18 mouse cellular contexts compared by ENCODE assay signal in the genomic region with DNA sequence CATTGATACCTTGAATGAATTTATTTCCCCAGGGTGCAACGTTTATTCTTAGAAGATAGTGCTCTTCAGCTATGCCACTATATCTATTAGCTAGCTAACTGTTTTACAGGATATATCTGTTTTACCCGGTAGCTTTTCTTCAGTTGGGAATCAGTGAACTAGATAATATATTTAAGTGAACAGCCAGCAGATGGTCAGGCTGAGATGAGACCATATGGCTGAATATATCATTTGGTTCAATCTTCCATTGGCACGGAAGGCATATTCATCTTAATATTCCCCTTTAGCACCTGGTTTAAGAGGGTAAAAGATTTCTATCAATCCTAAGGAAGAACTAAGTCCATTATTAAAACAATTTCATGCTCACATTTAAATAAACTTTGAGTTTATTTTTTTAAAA.
DNase-seq lines count a peak whose midpoint lies in the region; ATAC-seq and TF ChIP-seq lines count a peak whose summit lies in the region.
"Had no signal": no experiment of that assay in that cellular context is flagged by ENCODE, and none has a peak within 500 bp of the region (broad histone marks: within the 10 kb centered on the region; RNA-seq: fewer than 3 reads in every experiment).

No protein-coding gene starts in this region.

- no peak for TF ChIP-seq CTCF in brain, embryonic 14.5 days (IDR thresholded peaks at IDR 0.05; ENCODE audit: borderline replicate concordance, extremely low read depth, insufficient read depth, insufficient read length)

- 69% methylated on average over 3 of the region's 3 CpGs for WGBS in forebrain, embryonic 14.5 days
- WGBS in forebrain, embryonic 15.5 days, result 72% methylated on average over 3 of the region's 3 CpGs

- H3K4me1 ChIP-seq in forebrain, embryonic 14.5 days (ENCODE audit: control insufficient read depth, insufficient read depth, low read length), result no peaks in the 10 kb centered on the region
- no peaks in the 10 kb centered on the region for H3K4me1 ChIP-seq in forebrain, embryonic 15.5 days
- H3K4me1 ChIP-seq: embryonic facial prominence, embryonic 13.5 days; forebrain, embryonic 12.5 days; heart, embryonic 10.5 days; hindbrain, embryonic 12.5 days; intestine, embryonic 15.5 days had no signal

- H3K36me3 ChIP-seq in forebrain, embryonic 14.5 days (ENCODE audit: control insufficient read depth, insufficient read depth, low read length), result no peaks in the 10 kb centered on the region
- H3K36me3 ChIP-seq in forebrain, embryonic 15.5 days, result no peaks in the 10 kb centered on the region
- H3K36me3 ChIP-seq: embryonic facial prominence, embryonic 13.5 days; forebrain, embryonic 12.5 days; heart, embryonic 10.5 days; hindbrain, embryonic 12.5 days; intestine, embryonic 15.5 days had no signal

- no peaks in the 10 kb centered on the region for H3K9me3 ChIP-seq in forebrain, embryonic 14.5 days (replicated peaks; ENCODE audit: control insufficient read depth, low read length)
- H3K9me3 ChIP-seq in forebrain, embryonic 15.5 days, result no peaks in the 10 kb centered on the region
- H3K9me3 ChIP-seq: embryonic facial prominence, embryonic 13.5 days; forebrain, embryonic 12.5 days; heart, embryonic 10.5 days; hindbrain, embryonic 12.5 days; intestine, embryonic 15.5 days had no signal

- no peak for TF ChIP-seq POLR2A in brain, embryonic 14.5 days (IDR thresholded peaks at IDR 0.05; ENCODE audit: borderline replicate concordance, extremely low read depth, insufficient read depth, insufficient read length, poor library complexity, severe bottlenecking)

- H3K4me2 ChIP-seq in forebrain, embryonic 14.5 days (ENCODE audit: low read length), result no peak overlapping the region
- no peak overlapping the region for H3K4me2 ChIP-seq in forebrain, embryonic 15.5 days (replicated peaks)
- H3K4me2 ChIP-seq: embryonic facial prominence, embryonic 13.5 days; forebrain, embryonic 12.5 days; hindbrain, embryonic 12.5 days; intestine, embryonic 15.5 days had no signal

- no peak overlapping the region for H3K9ac ChIP-seq in forebrain, embryonic 14.5 days (ENCODE audit: low read length)
- H3K9ac ChIP-seq in forebrain, embryonic 15.5 days (replicated peaks), result no peak overlapping the region
- H3K9ac ChIP-seq: embryonic facial prominence, embryonic 13.5 days; forebrain, embryonic 12.5 days; hindbrain, embryonic 12.5 days; intestine, embryonic 15.5 days had no signal

- H3K4me3 ChIP-seq in forebrain, embryonic 14.5 days (ENCODE audit: low read depth, low read length), result no peak overlapping the region
- no peak overlapping the region for H3K4me3 ChIP-seq in forebrain, embryonic 15.5 days
- H3K4me3 ChIP-seq: embryonic facial prominence, embryonic 13.5 days; forebrain, embryonic 12.5 days; heart, embryonic 10.5 days; hindbrain, embryonic 12.5 days; intestine, embryonic 15.5 days had no signal

- peak; percentile 45 for DNase-seq in forebrain, embryonic 14.5 days (ENCODE audit: low spot score)
- peak; percentile 4 for DNase-seq in brain, adult 2 months (ENCODE audit: low read depth, low spot score)
- DNase-seq in brain, embryonic 14.5 days (ENCODE audit: low read depth), result peak; percentile 53
- DNase-seq in cerebellum, postnatal 36 days, result peak; percentile 6 to 32
- no peak for DNase-seq in ovary, postnatal 14 days (ENCODE audit: low spot score)
- DNase-seq: adrenal gland, adult 2 months; adrenal gland, postnatal 25 days; gastrocnemius, postnatal 10 days; heart, adult 18-20 months; heart, postnatal 10 days; heart, postnatal 4 days; kidney, adult 18-20 months had no signal

- ATAC-seq in forebrain, embryonic 14.5 days, result no peak
- no peak for ATAC-seq in forebrain, embryonic 15.5 days (replicated peaks)
- ATAC-seq: intestine, embryonic 15.5 days had no signal

- H3K27ac ChIP-seq in forebrain, embryonic 14.5 days (ENCODE audit: low read depth, low read length), result no peak overlapping the region
- no peak overlapping the region for H3K27ac ChIP-seq in forebrain, embryonic 15.5 days (replicated peaks)
- H3K27ac ChIP-seq: embryonic facial prominence, embryonic 13.5 days; forebrain, embryonic 12.5 days; heart, embryonic 10.5 days; hindbrain, embryonic 12.5 days; intestine, embryonic 15.5 days had no signal

- no peaks in the 10 kb centered on the region for H3K27me3 ChIP-seq in forebrain, embryonic 14.5 days (replicated peaks; ENCODE audit: control insufficient read depth, insufficient read depth, low read length)
- no peaks in the 10 kb centered on the region for H3K27me3 ChIP-seq in forebrain, embryonic 15.5 days
- H3K27me3 ChIP-seq: embryonic facial prominence, embryonic 13.5 days; forebrain, embryonic 12.5 days; hindbrain, embryonic 12.5 days; intestine, embryonic 15.5 days had no signal
